In the genomic region with DNA sequence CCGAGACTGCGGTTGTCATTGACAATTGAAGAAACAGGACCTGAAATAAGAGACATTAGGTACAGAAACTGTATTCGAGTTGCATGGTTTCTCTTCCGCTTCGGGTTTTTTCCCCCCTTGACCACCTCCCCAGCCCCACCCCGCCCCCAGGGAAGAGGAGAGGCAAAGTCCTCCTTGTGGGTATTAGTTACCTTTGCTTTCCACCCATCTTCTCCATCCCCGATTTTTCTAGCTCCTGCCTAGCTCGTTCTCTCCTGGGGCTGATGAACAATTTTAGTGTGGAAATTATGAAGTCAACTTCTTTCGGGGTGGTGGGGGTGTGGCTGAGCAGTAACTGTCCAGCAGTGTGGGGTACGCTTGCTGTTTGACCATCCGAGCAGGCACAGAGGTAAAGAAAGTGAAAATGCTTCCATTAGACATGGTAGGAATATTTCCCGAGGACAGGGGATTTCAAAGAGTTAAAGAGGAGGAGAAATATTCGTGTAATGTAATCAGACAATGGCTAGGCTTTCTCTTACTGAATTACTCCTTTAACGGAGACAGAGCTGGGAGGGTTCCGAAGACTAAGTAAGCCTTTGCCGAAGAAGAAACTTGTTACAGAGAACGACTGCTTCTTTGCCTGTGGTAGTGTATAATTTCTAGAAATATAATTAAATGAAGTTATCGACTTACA, we compare ENCODE assay signal across 7 mouse cellular contexts. TPM values are rescaled to one million over a fixed set of nuclear protein-coding genes. Genes with fewer than 3 reads are reported as not detected.
DNase-seq lines count a peak whose midpoint lies in the region; ATAC-seq lines count a peak whose summit lies in the region.

No protein-coding gene starts in this region.

- H3K27me3 ChIP-seq in lung, embryonic 15.5 days = peaks cover 12% of the 10 kb centered on the region; the same call in 1 of the 2 replicates
- no peaks in the 10 kb centered on the region for H3K27me3 ChIP-seq in hindbrain, embryonic 11.5 days (ENCODE audit: control insufficient read depth, insufficient read depth, low read length)
- no peaks in the 10 kb centered on the region for H3K27me3 ChIP-seq in midbrain, embryonic 14.5 days (ENCODE audit: control insufficient read depth, insufficient read depth, low read length)

- peaks cover 14% of the 10 kb centered on the region for H3K4me1 ChIP-seq in lung, embryonic 15.5 days
- H3K4me1 ChIP-seq in hindbrain, embryonic 11.5 days (replicated peaks; ENCODE audit: control insufficient read depth, insufficient read depth, low read length) = no peaks in the 10 kb centered on the region
- H3K4me1 ChIP-seq in midbrain, embryonic 14.5 days (ENCODE audit: control insufficient read depth, insufficient read depth, low read length) = peaks cover 7% of the 10 kb centered on the region; the same call in 1 of the 2 replicates

- no peak for DNase-seq in lung, adult 18-20 months
- peak; percentile 13 to 28 for DNase-seq in cerebellum, postnatal 36 days
- DNase-seq in hindbrain, embryonic 11.5 days (ENCODE audit: low spot score) = no peak
- DNase-seq in midbrain, embryonic 14.5 days = peak; percentile 64
- no peak for DNase-seq in spleen, postnatal 36 days (ENCODE audit: low spot score in 2 of 2)

- no peak for ATAC-seq in lung, embryonic 15.5 days (ENCODE audit: borderline replicate concordance, extremely low read depth, low FRiP score, low TSS enrichment)
- peak; percentile 32 for ATAC-seq in hindbrain, embryonic 11.5 days (ENCODE audit: low FRiP score)
- peak; percentile 8 for ATAC-seq in midbrain, embryonic 14.5 days (ENCODE audit: low FRiP score, low TSS enrichment)
- ATAC-seq in granulocyte monocyte progenitor cell, adult 5-6 weeks (replicated peaks; ENCODE audit: poor library complexity, severe bottlenecking) = no peak; the same call in 1 of the 2 replicates

- no peak overlapping the region for H3K27ac ChIP-seq in lung, embryonic 15.5 days
- no peak overlapping the region for H3K27ac ChIP-seq in hindbrain, embryonic 11.5 days (ENCODE audit: low read depth, low read length)
- H3K27ac ChIP-seq in midbrain, embryonic 14.5 days (replicated peaks; ENCODE audit: low read depth, low read length) = peak overlapping the region; percentile 92

- peak overlapping the region; percentile 49 for H3K4me3 ChIP-seq in lung, embryonic 15.5 days
- peak overlapping the region; percentile 53 for H3K4me3 ChIP-seq in hindbrain, embryonic 11.5 days (ENCODE audit: low read depth, low read length)
- H3K4me3 ChIP-seq in midbrain, embryonic 14.5 days (replicated peaks; ENCODE audit: low read depth, low read length) = peak overlapping the region; percentile 70

- H3K36me3 ChIP-seq in lung, embryonic 15.5 days = no peaks in the 10 kb centered on the region
- no peaks in the 10 kb centered on the region for H3K36me3 ChIP-seq in hindbrain, embryonic 11.5 days (ENCODE audit: control insufficient read depth, insufficient read depth, low read length)
- no peaks in the 10 kb centered on the region for H3K36me3 ChIP-seq in midbrain, embryonic 14.5 days (ENCODE audit: control insufficient read depth, insufficient read depth, low read length)

- WGBS in lung, embryonic 15.5 days = 8% methylated on average over 17 of the region's 18 CpGs
- 12% methylated on average over 18 of the region's 18 CpGs for WGBS in hindbrain, embryonic 11.5 days
- WGBS in midbrain, embryonic 14.5 days = 6% methylated on average over 17 of the region's 18 CpGs

- H3K9ac ChIP-seq in lung, embryonic 15.5 days = no peak overlapping the region
- peak overlapping the region; percentile 38 for H3K9ac ChIP-seq in hindbrain, embryonic 11.5 days (ENCODE audit: low read depth, low read length)
- H3K9ac ChIP-seq in midbrain, embryonic 14.5 days (replicated peaks; ENCODE audit: low read length) = peak overlapping the region; percentile 79

- no peaks in the 10 kb centered on the region for H3K9me3 ChIP-seq in lung, embryonic 15.5 days
- no peaks in the 10 kb centered on the region for H3K9me3 ChIP-seq in hindbrain, embryonic 11.5 days (ENCODE audit: control insufficient read depth, low read length)
- H3K9me3 ChIP-seq in midbrain, embryonic 14.5 days (ENCODE audit: control insufficient read depth, low read length) = no peaks in the 10 kb centered on the region

- H3K4me2 ChIP-seq in lung, embryonic 15.5 days = peak overlapping the region; percentile 78
- H3K4me2 ChIP-seq in hindbrain, embryonic 11.5 days (replicated peaks; ENCODE audit: low read depth, low read length) = peak overlapping the region; percentile 87
- peak overlapping the region; percentile 78 for H3K4me2 ChIP-seq in midbrain, embryonic 14.5 days (ENCODE audit: low read length)

RNA-seq across cellular contexts. Expression of gene Ppfia2, which starts 0.5 kb away (rescaled TPM):
- polyA plus RNA-seq in lung, embryonic 15.5 days (2015; fragmentation: Nextera tagmentation; extraction: Ambion mirVana) = 0.31 and 0.44 TPM in 2 replicates
- 6.2 and 7.8 TPM in 2 replicates for polyA plus RNA-seq in hindbrain, embryonic 11.5 days (2014; fragmentation: Nextera tagmentation; extraction: Ambion mirVana)
- 37.1 TPM in 2 replicates for polyA plus RNA-seq in midbrain, embryonic 14.5 days (2014; fragmentation: Nextera tagmentation; extraction: Ambion mirVana)
- not detected in 2 replicates for total RNA-seq in granulocyte monocyte progenitor cell, adult 5-6 weeks (2014; fragmentation: Nextera tagmentation)
- total RNA-seq in granulocyte monocyte progenitor cell, adult 5-6 weeks (2017) = not detected in 2 replicates

Comparison
In these comparisons a context has a peak if more than half of its experiments do, and no peak if none do; other contexts are left out.
1. ATAC-seq: peak in hindbrain, embryonic 11.5 days (single experiment) and midbrain, embryonic 14.5 days (single experiment); none in lung, embryonic 15.5 days (single experiment) and granulocyte monocyte progenitor cell, adult 5-6 weeks (single experiment).
2. DNase-seq: peak in cerebellum, postnatal 36 days (2 of 2) and midbrain, embryonic 14.5 days (single experiment); none in lung, adult 18-20 months (0 of 2), hindbrain, embryonic 11.5 days (single experiment) and spleen, postnatal 36 days (0 of 2).
3. Peak in every context shown above with its lines, with median percentiles within 50 percentile points of each other: H3K4me2 ChIP-seq and H3K4me3 ChIP-seq.